Mouse (Mus musculus): ENCODE data around the gene Olfr1185-ps1. TPM values are rescaled to one million over a fixed set of nuclear protein-coding genes. Genes with fewer than 3 reads are reported as not detected.
"Not testable (repeated sequence)": the region's sequence is repeated elsewhere in the genome, so short reads cannot be mapped to it uniquely, and the experiment has no call there.

The Olfr1185-ps1 gene
- total RNA-seq (2014; rRNA removed) (not detected in 2 replicates), polyA plus RNA-seq (2012; rRNA removed) (not detected in 2 replicates)

GRCm38 (mm10) chr2:88493020-88493419 is at the start of gene Olfr1185-ps1:
Gene Olfr1185-ps1, plus strand, starts transcription at chr2:88493320.
- Histone ChIP-seq H3K4me1 (ENCODE audit: control insufficient read depth, insufficient read depth, low read length) (no peaks in the 10 kb centered on the region), H3K27me3 (ENCODE audit: control insufficient read depth, insufficient read depth, low read length) (no peaks in the 10 kb centered on the region), H3K36me3 (ENCODE audit: control insufficient read depth, insufficient read depth, low read length) (no peaks in the 10 kb centered on the region), H3K9ac (ENCODE audit: low read depth, low read length) (no peak within 1 kb of the TSS), H3K4me3 (ENCODE audit: insufficient read depth, low read depth, low read length) (no peak within 1 kb of the TSS), H3K79me2 (ENCODE audit: control insufficient read depth, insufficient read depth, low read length) (no peaks in the 10 kb centered on the region), H3K27ac (replicated peaks; ENCODE audit: insufficient read depth, low read depth, low read length) (no peak within 1 kb of the TSS)
- no peak for TF ChIP-seq POLR2A (IDR thresholded peaks at IDR 0.05; ENCODE audit: extremely low read depth, insufficient read depth, low read length)
- no peak for TF ChIP-seq CTCF (IDR thresholded peaks at IDR 0.05; ENCODE audit: low read depth, low read length)
- 57% methylated on average over 2 of the region's 2 CpGs for WGBS
- no peak for DNase-seq (ENCODE audit: extremely low read depth, low read depth, low spot score)

GRCm38 (mm10) chr2:88449031-88449430 is 44.1 kb upstream of the Olfr1185-ps1 start, which contains the start of gene Gm13757:
Gene Gm13757, minus strand, starts transcription at chr2:88449131.
- Histone ChIP-seq H3K4me3 (ENCODE audit: insufficient read depth, low read depth, low read length) (no peak within 1 kb of the TSS), H3K9ac (ENCODE audit: low read depth, low read length) (no peak within 1 kb of the TSS), H3K4me1 (ENCODE audit: control insufficient read depth, insufficient read depth, low read length) (no peaks in the 10 kb centered on the region), H3K36me3 (ENCODE audit: control insufficient read depth, insufficient read depth, low read length) (no peaks in the 10 kb centered on the region), H3K27me3 (ENCODE audit: control insufficient read depth, insufficient read depth, low read length) (no peaks in the 10 kb centered on the region), H3K79me2 (ENCODE audit: control insufficient read depth, insufficient read depth, low read length) (no peaks in the 10 kb centered on the region), H3K27ac (replicated peaks; ENCODE audit: insufficient read depth, low read depth, low read length) (no peak within 1 kb of the TSS)
- DNase-seq (ENCODE audit: extremely low read depth, low read depth, low spot score), result no peak
- TF ChIP-seq CTCF (IDR thresholded peaks at IDR 0.05; ENCODE audit: low read depth, low read length) (no peak), POLR2A (IDR thresholded peaks at IDR 0.05; ENCODE audit: extremely low read depth, insufficient read depth, low read length) (no peak)
- WGBS, result 79% methylated on average over 1 of the region's 1 CpGs

GRCm38 (mm10) chr2:88454567-88454966 is 38.6 kb upstream of the Olfr1185-ps1 start, which contains the start of gene Olfr1183:
Gene Olfr1183, plus strand, starts transcription at chr2:88454867.
- not testable (repeated sequence) for H3K79me2 ChIP-seq (ENCODE audit: control insufficient read depth, insufficient read depth, low read length); H3K27ac ChIP-seq (replicated peaks; ENCODE audit: insufficient read depth, low read depth, low read length); H3K4me1 ChIP-seq (ENCODE audit: control insufficient read depth, insufficient read depth, low read length); H3K4me3 ChIP-seq (ENCODE audit: insufficient read depth, low read depth, low read length); H3K9ac ChIP-seq (ENCODE audit: low read depth, low read length); DNase-seq (ENCODE audit: extremely low read depth, low read depth, low spot score); H3K36me3 ChIP-seq (ENCODE audit: control insufficient read depth, insufficient read depth, low read length); H3K27me3 ChIP-seq (ENCODE audit: control insufficient read depth, insufficient read depth, low read length)
- WGBS, result 100% methylated on average over 1 of the region's 1 CpGs

GRCm38 (mm10) chr2:88483298-88483697 is 9.8 kb upstream of the Olfr1185-ps1 start, which contains the start of gene Olfr1184:
Gene Olfr1184, plus strand, starts transcription at chr2:88483598.
- Histone ChIP-seq H3K4me1 (ENCODE audit: control insufficient read depth, insufficient read depth, low read length) (no peaks in the 10 kb centered on the region), H3K27ac (replicated peaks; ENCODE audit: insufficient read depth, low read depth, low read length) (no peak within 1 kb of the TSS), H3K4me3 (ENCODE audit: insufficient read depth, low read depth, low read length) (no peak within 1 kb of the TSS), H3K9ac (ENCODE audit: low read depth, low read length) (no peak within 1 kb of the TSS), H3K36me3 (ENCODE audit: control insufficient read depth, insufficient read depth, low read length) (no peaks in the 10 kb centered on the region), H3K27me3 (ENCODE audit: control insufficient read depth, insufficient read depth, low read length) (no peaks in the 10 kb centered on the region), H3K79me2 (ENCODE audit: control insufficient read depth, insufficient read depth, low read length) (no peaks in the 10 kb centered on the region)
- TF ChIP-seq POLR2A (IDR thresholded peaks at IDR 0.05; ENCODE audit: extremely low read depth, insufficient read depth, low read length) (no peak), CTCF (IDR thresholded peaks at IDR 0.05; ENCODE audit: low read depth, low read length) (no peak)
- WGBS, result 91% methylated on average over 2 of the region's 2 CpGs
- DNase-seq (ENCODE audit: extremely low read depth, low read depth, low spot score), result no peak

- H3K27ac ChIP-seq (replicated peaks; ENCODE audit: insufficient read depth, low read depth, low read length), result no peak within 1 kb of the TSS
- no peaks in the 10 kb centered on the region for H3K36me3 ChIP-seq (ENCODE audit: control insufficient read depth, insufficient read depth, low read length)
- no peaks in the 10 kb centered on the region for H3K79me2 ChIP-seq (ENCODE audit: control insufficient read depth, insufficient read depth, low read length)
- H3K4me1 ChIP-seq (ENCODE audit: control insufficient read depth, insufficient read depth, low read length), result no peaks in the 10 kb centered on the region
- no peak for TF ChIP-seq CTCF (IDR thresholded peaks at IDR 0.05; ENCODE audit: low read depth, low read length)
- TF ChIP-seq POLR2A (IDR thresholded peaks at IDR 0.05; ENCODE audit: extremely low read depth, insufficient read depth, low read length), result no peak
- WGBS, result 60% methylated on average over 2 of the region's 2 CpGs
- H3K4me3 ChIP-seq (ENCODE audit: insufficient read depth, low read depth, low read length), result no peak within 1 kb of the TSS
- no peak for DNase-seq (ENCODE audit: extremely low read depth, low read depth, low spot score)
- no peak within 1 kb of the TSS for H3K9ac ChIP-seq (ENCODE audit: low read depth, low read length)
- no peaks in the 10 kb centered on the region for H3K27me3 ChIP-seq (ENCODE audit: control insufficient read depth, insufficient read depth, low read length)
These were observed 25.1 kb downstream of the Olfr1185-ps1 start, which contains the start of gene Olfr1186 for GRCm38 (mm10) chr2:88518251-88518650. Gene Olfr1186, plus strand, starts transcription at chr2:88518551.

- WGBS, result 58% methylated on average over 3 of the region's 3 CpGs
- no peak overlapping the region for H3K27ac ChIP-seq (replicated peaks; ENCODE audit: insufficient read depth, low read depth, low read length)
- H3K9ac ChIP-seq (ENCODE audit: low read depth, low read length), result no peak overlapping the region
- no peaks in the 10 kb centered on the region for H3K4me1 ChIP-seq (ENCODE audit: control insufficient read depth, insufficient read depth, low read length)
- TF ChIP-seq CTCF (IDR thresholded peaks at IDR 0.05; ENCODE audit: low read depth, low read length), result no peak
- no peak for TF ChIP-seq POLR2A (IDR thresholded peaks at IDR 0.05; ENCODE audit: extremely low read depth, insufficient read depth, low read length)
- H3K36me3 ChIP-seq (ENCODE audit: control insufficient read depth, insufficient read depth, low read length), result no peaks in the 10 kb centered on the region
- H3K27me3 ChIP-seq (ENCODE audit: control insufficient read depth, insufficient read depth, low read length), result no peaks in the 10 kb centered on the region
- no peak for DNase-seq (ENCODE audit: extremely low read depth, low read depth, low spot score)
- H3K79me2 ChIP-seq (ENCODE audit: control insufficient read depth, insufficient read depth, low read length), result no peaks in the 10 kb centered on the region
- no peak overlapping the region for H3K4me3 ChIP-seq (ENCODE audit: insufficient read depth, low read depth, low read length)
These were observed 32.6 kb downstream of the Olfr1185-ps1 start for GRCm38 (mm10) chr2:88525720-88526119.

Other genes with a start within 250 kb of the Olfr1185-ps1 start
- gene Olfr1173, start 213.4 kb upstream of the Olfr1185-ps1 start, total RNA-seq (2014; rRNA removed), result not detected in 2 replicates
- gene Olfr1173, start 213.4 kb upstream of the Olfr1185-ps1 start, polyA plus RNA-seq (2012; rRNA removed), result not detected in 2 replicates
- not detected in 2 replicates for gene Olfr1174-ps, start 178.2 kb upstream of the Olfr1185-ps1 start, total RNA-seq (2014; rRNA removed)
- gene Olfr1174-ps, start 178.2 kb upstream of the Olfr1185-ps1 start, polyA plus RNA-seq (2012; rRNA removed), result not detected in 2 replicates
- not detected in 2 replicates for gene Olfr1175-ps, start 166.1 kb upstream of the Olfr1185-ps1 start, total RNA-seq (2014; rRNA removed)
- gene Olfr1175-ps, start 166.1 kb upstream of the Olfr1185-ps1 start, polyA plus RNA-seq (2012; rRNA removed), result not detected in 2 replicates
- not detected in 2 replicates for gene Olfr1176, start 156.6 kb upstream of the Olfr1185-ps1 start, total RNA-seq (2014; rRNA removed)
- not detected in 2 replicates for gene Olfr1176, start 156.6 kb upstream of the Olfr1185-ps1 start, polyA plus RNA-seq (2012; rRNA removed)
- gene Olfr1177-ps, start 146.8 kb upstream of the Olfr1185-ps1 start, total RNA-seq (2014; rRNA removed), result not detected in 2 replicates
- gene Olfr1177-ps, start 146.8 kb upstream of the Olfr1185-ps1 start, polyA plus RNA-seq (2012; rRNA removed), result not detected in 2 replicates
- gene Olfr1178, start 106.3 kb upstream of the Olfr1185-ps1 start, total RNA-seq (2014; rRNA removed), result not detected in 2 replicates
- gene Olfr1178, start 106.3 kb upstream of the Olfr1185-ps1 start, polyA plus RNA-seq (2012; rRNA removed), result not detected in 2 replicates
- not detected in 2 replicates for gene Olfr1179, start 86.9 kb upstream of the Olfr1185-ps1 start, total RNA-seq (2014; rRNA removed)
- gene Olfr1179, start 86.9 kb upstream of the Olfr1185-ps1 start, polyA plus RNA-seq (2012; rRNA removed), result not detected in 2 replicates
- gene Olfr1180, start 74.2 kb upstream of the Olfr1185-ps1 start, total RNA-seq (2014; rRNA removed), result not detected in 2 replicates
- not detected in 2 replicates for gene Olfr1180, start 74.2 kb upstream of the Olfr1185-ps1 start, polyA plus RNA-seq (2012; rRNA removed)
- gene Olfr1181, start 67.1 kb upstream of the Olfr1185-ps1 start, total RNA-seq (2014; rRNA removed), result not detected in 2 replicates
- not detected in 2 replicates for gene Olfr1181, start 67.1 kb upstream of the Olfr1185-ps1 start, polyA plus RNA-seq (2012; rRNA removed)
- gene Gm13757, start 44.2 kb upstream of the Olfr1185-ps1 start, total RNA-seq (2014; rRNA removed), result not detected in 2 replicates
- gene Gm13757, start 44.2 kb upstream of the Olfr1185-ps1 start, polyA plus RNA-seq (2012; rRNA removed), result not detected in 2 replicates
- gene Olfr1183, start 38.5 kb upstream of the Olfr1185-ps1 start, total RNA-seq (2014; rRNA removed), result not detected in 2 replicates
- gene Olfr1183, start 38.5 kb upstream of the Olfr1185-ps1 start, polyA plus RNA-seq (2012; rRNA removed), result not detected in 2 replicates
- gene Olfr1184, start 9.7 kb upstream of the Olfr1185-ps1 start, total RNA-seq (2014; rRNA removed), result not detected in 2 replicates
- not detected in 2 replicates for gene Olfr1184, start 9.7 kb upstream of the Olfr1185-ps1 start, polyA plus RNA-seq (2012; rRNA removed)
- not detected in 2 replicates for gene Olfr1186, start 25.2 kb downstream of the Olfr1185-ps1 start, total RNA-seq (2014; rRNA removed)
- not detected in 2 replicates for gene Olfr1186, start 25.2 kb downstream of the Olfr1185-ps1 start, polyA plus RNA-seq (2012; rRNA removed)
- not detected in 2 replicates for gene Olfr1188, start 63.6 kb downstream of the Olfr1185-ps1 start, total RNA-seq (2014; rRNA removed)
- not detected in 2 replicates for gene Olfr1188, start 63.6 kb downstream of the Olfr1185-ps1 start, polyA plus RNA-seq (2012; rRNA removed)
- gene Olfr1189, start 93.1 kb downstream of the Olfr1185-ps1 start, total RNA-seq (2014; rRNA removed), result not detected in 2 replicates
- not detected in 2 replicates for gene Olfr1189, start 93.1 kb downstream of the Olfr1185-ps1 start, polyA plus RNA-seq (2012; rRNA removed)
- not detected in 2 replicates for gene Olfr1191-ps1, start 147.2 kb downstream of the Olfr1185-ps1 start, total RNA-seq (2014; rRNA removed)
- not detected in 2 replicates for gene Olfr1191-ps1, start 147.2 kb downstream of the Olfr1185-ps1 start, polyA plus RNA-seq (2012; rRNA removed)
- gene Olfr1192-ps1, start 155.2 kb downstream of the Olfr1185-ps1 start, total RNA-seq (2014; rRNA removed), result not detected in 2 replicates
- gene Olfr1192-ps1, start 155.2 kb downstream of the Olfr1185-ps1 start, polyA plus RNA-seq (2012; rRNA removed), result not detected in 2 replicates
- not detected in 2 replicates for gene Olfr1193, start 182.3 kb downstream of the Olfr1185-ps1 start, total RNA-seq (2014; rRNA removed)
- gene Olfr1193, start 182.3 kb downstream of the Olfr1185-ps1 start, polyA plus RNA-seq (2012; rRNA removed), result not detected in 2 replicates
- gene Olfr1195, start 195.9 kb downstream of the Olfr1185-ps1 start, total RNA-seq (2014; rRNA removed), result not detected in 2 replicates
- gene Olfr1195, start 195.9 kb downstream of the Olfr1185-ps1 start, polyA plus RNA-seq (2012; rRNA removed), result not detected in 2 replicates
- gene Olfr1196, start 211.3 kb downstream of the Olfr1185-ps1 start, total RNA-seq (2014; rRNA removed), result not detected in 2 replicates
- not detected in 2 replicates for gene Olfr1196, start 211.3 kb downstream of the Olfr1185-ps1 start, polyA plus RNA-seq (2012; rRNA removed)
- gene Olfr1197, start 239.0 kb downstream of the Olfr1185-ps1 start, total RNA-seq (2014; rRNA removed), result not detected in 2 replicates
- gene Olfr1197, start 239.0 kb downstream of the Olfr1185-ps1 start, polyA plus RNA-seq (2012; rRNA removed), result not detected in 2 replicates